7 mouse cellular contexts compared by ENCODE assay signal in genomic region chr13:57046130-57046529, GRCm38 (mm10).
DNase-seq lines count a peak whose midpoint lies in the region; ATAC-seq and TF ChIP-seq lines count a peak whose summit lies in the region.
"Not testable (repeated sequence)": the region's sequence is repeated elsewhere in the genome, so short reads cannot be mapped to it uniquely, and the experiment has no call there.

No protein-coding gene starts in this region.

- 21% methylated on average over 5 of the region's 9 CpGs for WGBS in kidney, embryonic 16.5 days
- WGBS in lung, embryonic 14.5 days, result 5% methylated on average over 7 of the region's 9 CpGs

- 0 out of 2 replicates have a peak, but pooled peaks have one; percentile 42 for ATAC-seq in kidney, embryonic 16.5 days (ENCODE audit: low FRiP score, low TSS enrichment)
- ATAC-seq in lung, embryonic 14.5 days (ENCODE audit: insufficient read depth), result peak; percentile 47; the same call in 1 of the 2 replicates

- not testable (repeated sequence) for H3K36me3 ChIP-seq in kidney, embryonic 16.5 days (ENCODE audit: insufficient read depth, low read length); lung, embryonic 14.5 days (ENCODE audit: insufficient read depth)

- H3K27ac ChIP-seq in kidney, embryonic 16.5 days (ENCODE audit: low read length); lung, embryonic 14.5 days (ENCODE audit: low read depth): not testable (repeated sequence)

- H3K9ac ChIP-seq in kidney, embryonic 16.5 days (replicated peaks; ENCODE audit: low read length); lung, embryonic 14.5 days: not testable (repeated sequence)

- H3K4me2 ChIP-seq in kidney, embryonic 16.5 days (replicated peaks; ENCODE audit: low read depth, low read length), result 0 out of 2 replicates have a peak overlapping the region, but pooled peaks have one; percentile 18
- not testable (repeated sequence) for H3K4me2 ChIP-seq in lung, embryonic 14.5 days

- peak; percentile 17 for DNase-seq in embryo, embryonic 11 days
- DNase-seq in heart, adult 11 months, result peak; percentile 96
- DNase-seq in heart, postnatal 14 days, result peak; percentile 38 to 43
- DNase-seq in liver, result peak; percentile 39
- DNase-seq in lung, embryonic 14.5 days, result peak; percentile 63
- DNase-seq in lung, postnatal 4 days, result peak; percentile 54 to 80

- intact Hi-C loops in heart, postnatal 14 days (cut with DNase I), result not testable (repeated sequence)

- not testable (repeated sequence) for TF ChIP-seq CTCF in lung, embryonic 14.5 days (IDR thresholded peaks at IDR 0.05; ENCODE audit: low read depth)

- not testable (repeated sequence) for H3K4me3 ChIP-seq in kidney, embryonic 16.5 days (ENCODE audit: low read length); lung, embryonic 14.5 days (ENCODE audit: low read depth, low read length)

- not testable (repeated sequence) for H3K4me1 ChIP-seq in kidney, embryonic 16.5 days (ENCODE audit: insufficient read depth, low read length); lung, embryonic 14.5 days (ENCODE audit: insufficient read depth)

- not testable (repeated sequence) for H3K27me3 ChIP-seq in kidney, embryonic 16.5 days (ENCODE audit: insufficient read depth, low read length); lung, embryonic 14.5 days (ENCODE audit: insufficient read depth, low read length)

- not testable (repeated sequence) for H3K9me3 ChIP-seq in kidney, embryonic 16.5 days (ENCODE audit: low read length); lung, embryonic 14.5 days (ENCODE audit: low read depth, low read length)

Comparison
In these comparisons a context has a peak if more than half of its experiments do, and no peak if none do; other contexts are left out.
1. DNase-seq: peak in every context shown above with its lines; median percentile 96 in heart, adult 11 months; 67 in lung, postnatal 4 days; 63 in lung, embryonic 14.5 days; 40 in heart, postnatal 14 days; 39 in liver; 17 in embryo, embryonic 11 days.